Mouse (Mus musculus) kidney, adult 8-10 months (tissue): ENCODE measurements at regions not wholly inside any gene's neighbourhood (a gene's known extent, or its start where the extent isn't known, plus 50 kb on each side); places are given as distances from the start of the nearest gene placed in this dataset.
A peak's percentile ranks its signal among the peaks of the same experiment; 100 is the strongest.

Experiments used
- DNase-seq, 2 experiments: peaks; one replicate each; pipeline ENCODE4 v3.0.0; 2022

- DNase-seq: no peak
Measured at GRCm38 (mm10) chr7:111420698-111421097, 337.9 kb upstream of the Eif4g2 start.

GRCm38 (mm10) chr7:111417735-111418134 lies 334.9 kb upstream of the Eif4g2 start:
- no peak for DNase-seq

- DNase-seq: no peak
Measured at GRCm38 (mm10) chr7:111416061-111416460, 333.2 kb upstream of the Eif4g2 start.

GRCm38 (mm10) chr7:111413745-111414144 lies 330.9 kb upstream of the Eif4g2 start:
- DNase-seq: peak in 1 of 2 experiments; percentile 9

GRCm38 (mm10) chr7:111412957-111413356 lies 330.1 kb upstream of the Eif4g2 start:
- no peak for DNase-seq

- DNase-seq: no peak
Measured at GRCm38 (mm10) chr7:111411386-111411960, 328.6 kb upstream of the Eif4g2 start.

- DNase-seq: no peak
Measured at GRCm38 (mm10) chr7:111395972-111396371, 313.1 kb upstream of the Eif4g2 start.

- DNase-seq: no peak
Measured at GRCm38 (mm10) chr7:111395111-111395510, 312.3 kb upstream of the Eif4g2 start.

GRCm38 (mm10) chr7:111393846-111394245 lies 311.0 kb upstream of the Eif4g2 start:
- no peak for DNase-seq

GRCm38 (mm10) chr7:111389690-111390089 lies 306.9 kb upstream of the Eif4g2 start:
- DNase-seq: no peak

- no peak for DNase-seq
Measured at GRCm38 (mm10) chr7:111374534-111374933, 291.7 kb upstream of the Eif4g2 start.

- DNase-seq: no peak
Measured at GRCm38 (mm10) chr7:111373380-111374173, 290.7 kb upstream of the Eif4g2 start.

GRCm38 (mm10) chr7:111370421-111370887 lies 287.6 kb upstream of the Eif4g2 start:
- DNase-seq: peak; percentile 12 to 20

- DNase-seq: no peak
Measured at GRCm38 (mm10) chr7:111368296-111369004, 285.6 kb upstream of the Eif4g2 start.

- no peak for DNase-seq
Measured at GRCm38 (mm10) chr7:111366951-111367653, 284.3 kb upstream of the Eif4g2 start.

GRCm38 (mm10) chr7:111365384-111365783 lies 282.6 kb upstream of the Eif4g2 start:
- DNase-seq: no peak

GRCm38 (mm10) chr7:111363206-111363605 lies 280.4 kb upstream of the Eif4g2 start:
- DNase-seq: no peak

- DNase-seq: no peak
Measured at GRCm38 (mm10) chr7:111362646-111363045, 279.8 kb upstream of the Eif4g2 start.

GRCm38 (mm10) chr7:111355088-111355656 lies 272.3 kb upstream of the Eif4g2 start:
- DNase-seq: no peak

GRCm38 (mm10) chr7:111354066-111354465 lies 271.2 kb upstream of the Eif4g2 start:
- DNase-seq: no peak

- DNase-seq: no peak
Measured at GRCm38 (mm10) chr7:111352176-111352575, 269.3 kb upstream of the Eif4g2 start.

- DNase-seq: no peak
Measured at GRCm38 (mm10) chr7:111345117-111345516, 262.3 kb upstream of the Eif4g2 start.

GRCm38 (mm10) chr7:111337053-111337452 lies 254.2 kb upstream of the Eif4g2 start:
- DNase-seq: no peak
